Mouse (Mus musculus) erythroblast, embryonic 14.5 days (primary cell): ENCODE data around the gene Tub.

Experiments
- GATA1 ChIP-seq: IDR thresholded peaks from 2 replicates; pipeline ENCODE4 v1.6.1; 2012; ENCODE audit warnings: low read length, inconsistent platforms, mixed read lengths
- TAL1 ChIP-seq: IDR thresholded peaks from 3 replicates; pipeline ENCODE4 v1.6.1; 2012; ENCODE audit warnings: low read length, inconsistent platforms, mixed read lengths

DNA sequence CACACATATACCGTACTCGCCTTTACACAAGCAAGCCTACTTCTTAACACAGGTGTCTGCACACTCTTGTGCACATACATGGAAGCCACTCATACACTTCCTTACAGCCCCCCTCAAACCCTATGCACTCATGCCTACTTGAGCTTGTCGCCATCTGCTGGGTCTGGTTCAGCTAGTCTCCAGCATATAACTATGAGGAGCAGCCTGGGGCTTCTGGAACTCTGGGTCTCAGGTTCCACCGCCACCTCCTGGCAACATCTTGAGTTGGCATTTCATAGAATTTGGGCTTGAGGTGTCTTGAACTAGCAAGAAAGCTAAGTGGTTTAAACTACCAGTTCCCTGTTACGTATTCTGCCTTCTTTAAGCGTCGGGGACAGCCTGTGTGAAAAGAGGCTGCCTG is 69.1 kb downstream of the Tub start:
- TF ChIP-seq GATA1 (no peak), TAL1 (no peak)
